Mouse (Mus musculus) lung, adult 2 months (tissue): Measurements from ENCODE around the gene Cutal. TPM values are rescaled to one million over a fixed set of nuclear protein-coding genes. Genes with fewer than 3 reads are reported as not detected.

Experiments
- DNase-seq: peaks from one replicate; pipeline ENCODE4 v3.0.0; 2022
- H3K4me1 ChIP-seq: fragments of 200-500 bp; 2 replicates; pipeline ENCODE4 v1.6.1; 2011; ENCODE audit warnings: low read length; ENCODE audit not compliant: control insufficient read depth, insufficient read depth
- H3K4me3 ChIP-seq: fragments of 200-500 bp; replicated peaks from 2 replicates; pipeline ENCODE3; 2011; ENCODE audit warnings: low read depth, mild to moderate bottlenecking, control low read depth, low read length; ENCODE audit errors: extremely low read depth
- CTCF ChIP-seq: fragments of 200-500 bp; IDR thresholded peaks from 2 replicates; pipeline ENCODE4 v1.5.1; 2011; ENCODE audit warnings: mild to moderate bottlenecking, low read length, control low read depth; ENCODE audit not compliant: insufficient read depth
- POLR2A ChIP-seq: fragments of 200-500 bp; IDR thresholded peaks from 2 replicates; pipeline ENCODE4 v1.6.1; 2011; ENCODE audit warnings: low read depth, mild to moderate bottlenecking, control low read depth, low read length, borderline replicate concordance; ENCODE audit errors: extremely low read depth
- WGBS: fragments of 180-500 bp; shearing (Covaris S2); methylation state at CpG from one replicate; pipeline ENCODE4 v1.1.7; 2018; 5-methylcytosine and 5-hydroxymethylcytosine counted together
- polyA plus RNA-seq: library from polyadenylated mRNA; depleted of rRNA; stranded (reverse); fragments of >200 nt; gene quantifications from 2 replicates; pipeline ENCODE4 v1.2.3, GENCODE M21; 2012

Cutal gene
- polyA plus RNA-seq, 1 experiment = 30.6 TPM

- no peak for TF ChIP-seq POLR2A
- Histone ChIP-seq H3K4me3 (no peak overlapping the region), H3K4me1 (peaks cover 3% of the 10 kb centered on the region; the same call in 1 of the 2 replicates)
- 65% methylated on average over 7 of the region's 7 CpGs for WGBS
- DNase-seq = no peak
Observed at GRCm38 (mm10) chr2:34912613-34913012, 38.4 kb downstream of the Cutal start.

GRCm38 (mm10) chr2:34913218-34914068 lies 39.2 kb downstream of the Cutal start, which contains the start of gene Phf19:
Gene Phf19 (minus strand): TSS chr2:34914026.
- TF ChIP-seq POLR2A (no peak), CTCF (no peak)
- H3K4me1 ChIP-seq = peaks cover 3% of the 10 kb centered on the region; the same call in 1 of the 2 replicates
- peak within 1 kb of the TSS; percentile 77 for H3K4me3 ChIP-seq
- DNase-seq = peak; percentile 38
- WGBS = 1% methylated on average over 63 of the region's 64 CpGs

GRCm38 (mm10) chr2:34914069-34914822 lies 40.0 kb downstream of the Cutal start:
- DNase-seq = peak; percentile 32
- 4% methylated on average over 34 of the region's 50 CpGs for WGBS
- TF ChIP-seq CTCF = no peak
- TF ChIP-seq POLR2A = peak; percentile 44; the same call in 1 of the 2 replicates
- peaks cover 3% of the 10 kb centered on the region; the same call in 1 of the 2 replicates for H3K4me1 ChIP-seq
- H3K4me3 ChIP-seq = peak overlapping the region; percentile 54

GRCm38 (mm10) chr2:34914823-34915082 lies 40.6 kb downstream of the Cutal start:
- peaks cover 3% of the 10 kb centered on the region; the same call in 1 of the 2 replicates for H3K4me1 ChIP-seq
- no peak for DNase-seq
- no peak for TF ChIP-seq CTCF
- no peak for TF ChIP-seq POLR2A
- 39% methylated on average over 2 of the region's 2 CpGs for WGBS
- no peak overlapping the region for H3K4me3 ChIP-seq

- Histone ChIP-seq H3K4me3 (no peak overlapping the region), H3K4me1 (peaks cover 3% of the 10 kb centered on the region; the same call in 1 of the 2 replicates)
- DNase-seq = no peak
- WGBS = 72% methylated on average over 2 of the region's 2 CpGs
- no peak for TF ChIP-seq CTCF
- no peak for TF ChIP-seq POLR2A
Observed at GRCm38 (mm10) chr2:34915103-34915502, 40.9 kb downstream of the Cutal start.

GRCm38 (mm10) chr2:34920144-34920543 lies 45.9 kb downstream of the Cutal start:
- TF ChIP-seq CTCF = no peak
- TF ChIP-seq POLR2A = no peak
- DNase-seq = no peak
- Histone ChIP-seq H3K4me3 (no peak overlapping the region), H3K4me1 (no peaks in the 10 kb centered on the region)
- WGBS = 26% methylated on average over 2 of the region's 2 CpGs

- DNase-seq = no peak
- no peak overlapping the region for H3K4me3 ChIP-seq
- no peak for TF ChIP-seq CTCF
- no peak for TF ChIP-seq POLR2A
- 20% methylated on average over 2 of the region's 2 CpGs for WGBS
- H3K4me1 ChIP-seq = no peaks in the 10 kb centered on the region
Observed at GRCm38 (mm10) chr2:34922729-34923128, 48.5 kb downstream of the Cutal start.

- TF ChIP-seq POLR2A (no peak), CTCF (no peak)
- WGBS = 55% methylated on average over 5 of the region's 5 CpGs
- no peak for DNase-seq
- H3K4me3 ChIP-seq = no peak overlapping the region
- no peaks in the 10 kb centered on the region for H3K4me1 ChIP-seq
Observed at GRCm38 (mm10) chr2:34927320-34927719, 53.1 kb downstream of the Cutal start.

GRCm38 (mm10) chr2:34937460-34937859 lies 63.3 kb downstream of the Cutal start:
- DNase-seq = no peak
- H3K4me3 ChIP-seq = no peak overlapping the region
- no peaks in the 10 kb centered on the region; the same call in 1 of the 2 replicates for H3K4me1 ChIP-seq
- no peak for TF ChIP-seq CTCF
- no peak for TF ChIP-seq POLR2A
- WGBS = 25% methylated on average over 5 of the region's 5 CpGs
